Mouse (Mus musculus) E14TG2a.4 (cell line): Measurements from ENCODE around the gene Auts2.
A peak's percentile ranks its signal among the peaks of the same experiment; 100 is the strongest.

Experiments
- H3K27me3 ChIP-seq: 2 replicates; pipeline ENCODE4 v1.6.1; 2014; ENCODE audit warnings: low read length, control low read depth; ENCODE audit not compliant: insufficient read depth
- H3K36me3 ChIP-seq: 2 replicates; pipeline ENCODE4 v1.6.1; 2014; ENCODE audit warnings: low read length, control low read depth; ENCODE audit not compliant: insufficient read depth
- H3K4me1 ChIP-seq: replicated peaks from 2 replicates; pipeline ENCODE4 v1.6.1; 2014; ENCODE audit warnings: low read depth, low read length, control low read depth
- H3K4me3 ChIP-seq: replicated peaks from 2 replicates; pipeline ENCODE4 v1.5.1; 2014; ENCODE audit warnings: mild to moderate bottlenecking, low read length
- H3K9me3 ChIP-seq: 2 replicates; pipeline ENCODE4 v1.6.1; 2014; ENCODE audit warnings: low read length, control low read depth
- CTCF ChIP-seq: conservative IDR thresholded peaks from 2 replicates; pipeline ENCODE4 v1.5.1; 2014; ENCODE audit warnings: low read length
- NANOG ChIP-seq: IDR thresholded peaks from 2 replicates; pipeline ENCODE4 v1.6.1; 2014; ENCODE audit warnings: borderline replicate concordance, low read length, mixed read lengths
- POU5F1 ChIP-seq: IDR thresholded peaks from 2 replicates; pipeline ENCODE4 v1.6.1; 2014; ENCODE audit warnings: low read length, borderline replicate concordance

The Auts2 gene

GRCm38 (mm10) chr5:131494564-131494963, 1048.6 kb downstream of the Auts2 start:
- peaks cover 74% of the 10 kb centered on the region for H3K4me1 ChIP-seq
- TF ChIP-seq POU5F1 (no peak), NANOG (no peak), CTCF (no peak)
- peak overlapping the region; percentile 50 for H3K4me3 ChIP-seq
- no peaks in the 10 kb centered on the region for H3K27me3 ChIP-seq
- peaks cover 12% of the 10 kb centered on the region for H3K9me3 ChIP-seq
- no peaks in the 10 kb centered on the region for H3K36me3 ChIP-seq

GRCm38 (mm10) chr5:131492535-131492934, 1050.6 kb downstream of the Auts2 start:
- 0 out of 2 replicates have a peak, but pooled peaks cover 2% of the 10 kb centered on the region for H3K36me3 ChIP-seq
- TF ChIP-seq POU5F1 (no peak), CTCF (peak; percentile 75), NANOG (no peak)
- peak overlapping the region; percentile 24 for H3K4me3 ChIP-seq
- H3K9me3 ChIP-seq: peaks cover 19% of the 10 kb centered on the region
- peaks cover 79% of the 10 kb centered on the region for H3K4me1 ChIP-seq
- H3K27me3 ChIP-seq: no peaks in the 10 kb centered on the region

- H3K36me3 ChIP-seq: 0 out of 2 replicates have a peak, but pooled peaks cover 2% of the 10 kb centered on the region
- peak overlapping the region; percentile 24 for H3K4me3 ChIP-seq
- TF ChIP-seq POU5F1 (no peak), CTCF (no peak), NANOG (no peak)
- peaks cover 21% of the 10 kb centered on the region for H3K9me3 ChIP-seq
- peaks cover 75% of the 10 kb centered on the region for H3K4me1 ChIP-seq
- H3K27me3 ChIP-seq: no peaks in the 10 kb centered on the region
Observed at GRCm38 (mm10) chr5:131491843-131492242, 1051.3 kb downstream of the Auts2 start.

GRCm38 (mm10) chr5:131490811-131491210, 1052.3 kb downstream of the Auts2 start:
- Histone ChIP-seq H3K27me3 (no peaks in the 10 kb centered on the region), H3K9me3 (peaks cover 27% of the 10 kb centered on the region), H3K36me3 (peaks cover 3% of the 10 kb centered on the region; the same call in 1 of the 2 replicates), H3K4me3 (0 out of 2 replicates have a peak overlapping the region, but pooled peaks have one; percentile 13), H3K4me1 (peaks cover 64% of the 10 kb centered on the region)
- TF ChIP-seq NANOG: peak; percentile 41; the same call in 1 of the 2 replicates
- no peak for TF ChIP-seq CTCF

GRCm38 (mm10) chr5:131489846-131490245, 1053.3 kb downstream of the Auts2 start:
- H3K4me3 ChIP-seq: no peak overlapping the region

GRCm38 (mm10) chr5:131486527-131486926, 1056.6 kb downstream of the Auts2 start:
- Histone ChIP-seq H3K9me3 (peaks cover 29% of the 10 kb centered on the region), H3K27me3 (no peaks in the 10 kb centered on the region), H3K4me3 (no peak overlapping the region), H3K36me3 (peaks cover 5% of the 10 kb centered on the region; the same call in 1 of the 2 replicates), H3K4me1 (peaks cover 33% of the 10 kb centered on the region)
- TF ChIP-seq POU5F1: no peak
- no peak for TF ChIP-seq NANOG
- TF ChIP-seq CTCF: no peak

More at GRCm38 (mm10) chr5:131489846-131490245, 1053.3 kb downstream of the Auts2 start:
- H3K27me3 ChIP-seq: no peaks in the 10 kb centered on the region
- no peak for TF ChIP-seq CTCF
- no peak for TF ChIP-seq NANOG
- TF ChIP-seq POU5F1: no peak
- H3K36me3 ChIP-seq: peaks cover 5% of the 10 kb centered on the region; the same call in 1 of the 2 replicates
- peaks cover 29% of the 10 kb centered on the region for H3K9me3 ChIP-seq
- peaks cover 55% of the 10 kb centered on the region for H3K4me1 ChIP-seq

- peaks cover 45% of the 10 kb centered on the region for H3K36me3 ChIP-seq
- no peak overlapping the region for H3K4me3 ChIP-seq
- no peak for TF ChIP-seq NANOG
- TF ChIP-seq POU5F1: no peak
- no peak for TF ChIP-seq CTCF
Observed at GRCm38 (mm10) chr5:131475278-131475677, 1067.9 kb downstream of the Auts2 start.

GRCm38 (mm10) chr5:131468609-131469008, 1074.5 kb downstream of the Auts2 start:
- Histone ChIP-seq H3K4me1 (peaks cover 29% of the 10 kb centered on the region), H3K4me3 (no peak overlapping the region), H3K36me3 (peaks cover 61% of the 10 kb centered on the region), H3K27me3 (no peaks in the 10 kb centered on the region), H3K9me3 (no peaks in the 10 kb centered on the region)
- TF ChIP-seq NANOG: no peak
- peak; percentile 52 for TF ChIP-seq CTCF

More at GRCm38 (mm10) chr5:131475278-131475677, 1067.9 kb downstream of the Auts2 start:
- H3K9me3 ChIP-seq: no peaks in the 10 kb centered on the region
- H3K4me1 ChIP-seq: peaks cover 41% of the 10 kb centered on the region
- no peaks in the 10 kb centered on the region for H3K27me3 ChIP-seq

GRCm38 (mm10) chr5:131466131-131466530, 1077.0 kb downstream of the Auts2 start:
- TF ChIP-seq NANOG (no peak), POU5F1 (no peak), CTCF (no peak)
- Histone ChIP-seq H3K27me3 (no peaks in the 10 kb centered on the region), H3K4me1 (peaks cover 30% of the 10 kb centered on the region), H3K9me3 (no peaks in the 10 kb centered on the region), H3K36me3 (peaks cover 59% of the 10 kb centered on the region), H3K4me3 (no peak overlapping the region)
